ENCODE assay signal across 10 mouse cellular contexts in genomic region chr5:126201535-126201934, GRCm38 (mm10).
A peak's percentile ranks its signal among the peaks of the same experiment; 100 is the strongest.
DNase-seq lines count a peak whose midpoint lies in the region; ATAC-seq and TF ChIP-seq lines count a peak whose summit lies in the region.
"Had no signal": no experiment of that assay in that cellular context is flagged by ENCODE, and none has a peak within 500 bp of the region (broad histone marks: within the 10 kb centered on the region; RNA-seq: fewer than 3 reads in every experiment).

No protein-coding gene starts in this region.

- DNase-seq in kidney, postnatal 0 days (ENCODE audit: low spot score) = peak; percentile 40
- DNase-seq in ES-E14 (ENCODE audit: low read depth, low spot score) = peak; percentile 51
- peak; percentile 45 for DNase-seq in brain, adult 2 months (ENCODE audit: low read depth, low spot score)
- DNase-seq in limb, embryonic 10.5 days (ENCODE audit: low spot score) = peak; percentile 30
- no peak for DNase-seq in lung, postnatal 36 days
- no peak for DNase-seq in lung, adult 18-20 months
- DNase-seq: kidney, postnatal 10 days had no signal

- WGBS in kidney, postnatal 0 days = 21% methylated on average over 4 of the region's 4 CpGs
- WGBS in kidney, embryonic 16.5 days = 28% methylated on average over 4 of the region's 4 CpGs
- 35% methylated on average over 4 of the region's 4 CpGs for whole genome bisulfite sequencing in limb, embryonic 10.5 days

- no peaks in the 10 kb centered on the region for H3K27me3 ChIP-seq in kidney, postnatal 0 days (ENCODE audit: insufficient read depth, low read length)
- H3K27me3 ChIP-seq in kidney, embryonic 16.5 days (ENCODE audit: insufficient read depth, low read length) = no peaks in the 10 kb centered on the region
- H3K27me3 ChIP-seq in limb, embryonic 10.5 days (ENCODE audit: low read depth, poor library complexity, severe bottlenecking) = no peaks in the 10 kb centered on the region
- H3K27me3 ChIP-seq: embryonic facial prominence, embryonic 13.5 days; limb, embryonic 15.5 days had no signal

- no peak overlapping the region for H3K9ac ChIP-seq in kidney, postnatal 0 days (ENCODE audit: low read depth, low read length)
- no peak overlapping the region for H3K9ac ChIP-seq in kidney, embryonic 16.5 days (replicated peaks; ENCODE audit: low read length)
- no peak overlapping the region for H3K9ac ChIP-seq in ES-E14 (ENCODE audit: insufficient read depth, low read depth, low read length, poor library complexity, severe bottlenecking)
- H3K9ac ChIP-seq: embryonic facial prominence, embryonic 13.5 days; limb, embryonic 15.5 days had no signal

- no peak overlapping the region for H3K27ac ChIP-seq in kidney, postnatal 0 days
- H3K27ac ChIP-seq in kidney, embryonic 16.5 days (ENCODE audit: low read length) = no peak overlapping the region
- no peak overlapping the region for H3K27ac ChIP-seq in ES-E14 (ENCODE audit: insufficient read depth, low read depth, low read length, poor library complexity, severe bottlenecking)
- H3K27ac ChIP-seq in limb, embryonic 10.5 days = no peak overlapping the region
- H3K27ac ChIP-seq: embryonic facial prominence, embryonic 13.5 days; limb, embryonic 15.5 days had no signal

- H3K4me1 ChIP-seq in kidney, postnatal 0 days (replicated peaks; ENCODE audit: insufficient read depth, low read length) = no peaks in the 10 kb centered on the region
- no peaks in the 10 kb centered on the region for H3K4me1 ChIP-seq in kidney, embryonic 16.5 days (ENCODE audit: insufficient read depth, low read length)
- H3K4me1 ChIP-seq in ES-E14 (ENCODE audit: control insufficient read depth in 2 of 2, insufficient read depth in 2 of 2, low read length in 2 of 2, poor library complexity in 1 of 2) = no peaks in the 10 kb centered on the region
- H3K4me1 ChIP-seq in limb, embryonic 10.5 days = no peaks in the 10 kb centered on the region
- H3K4me1 ChIP-seq: embryonic facial prominence, embryonic 13.5 days; limb, embryonic 15.5 days had no signal

- no peaks in the 10 kb centered on the region for H3K36me3 ChIP-seq in kidney, postnatal 0 days (ENCODE audit: insufficient read depth, low read length)
- H3K36me3 ChIP-seq in kidney, embryonic 16.5 days (ENCODE audit: insufficient read depth, low read length) = no peaks in the 10 kb centered on the region
- no peaks in the 10 kb centered on the region for H3K36me3 ChIP-seq in ES-E14 (ENCODE audit: control insufficient read depth, insufficient read depth, low read length, poor library complexity, severe bottlenecking)
- no peaks in the 10 kb centered on the region for H3K36me3 ChIP-seq in limb, embryonic 10.5 days
- H3K36me3 ChIP-seq: embryonic facial prominence, embryonic 13.5 days; limb, embryonic 15.5 days had no signal

- H3K4me3 ChIP-seq in kidney, postnatal 0 days (replicated peaks; ENCODE audit: low read depth, low read length) = no peak overlapping the region
- no peak overlapping the region for H3K4me3 ChIP-seq in kidney, embryonic 16.5 days (ENCODE audit: low read length)
- H3K4me3 ChIP-seq in ES-E14 (ENCODE audit: insufficient read depth in 1 of 2, low read depth in 1 of 2, low read length in 2 of 2, poor library complexity in 1 of 2, severe bottlenecking in 1 of 2) = no peak overlapping the region
- no peak overlapping the region for H3K4me3 ChIP-seq in limb, embryonic 10.5 days
- H3K4me3 ChIP-seq: embryonic facial prominence, embryonic 13.5 days; limb, embryonic 15.5 days had no signal

- no peak overlapping the region for H3K4me2 ChIP-seq in kidney, postnatal 0 days (ENCODE audit: low read length)
- no peak overlapping the region for H3K4me2 ChIP-seq in kidney, embryonic 16.5 days (replicated peaks; ENCODE audit: low read depth, low read length)
- H3K4me2 ChIP-seq: embryonic facial prominence, embryonic 13.5 days; limb, embryonic 15.5 days had no signal

- TF ChIP-seq CTCF in kidney, postnatal 0 days (IDR thresholded peaks at IDR 0.05; ENCODE audit: low read depth) = peak; percentile 59

- no peaks in the 10 kb centered on the region for H3K9me3 ChIP-seq in kidney, postnatal 0 days (replicated peaks; ENCODE audit: low read length)
- no peaks in the 10 kb centered on the region for H3K9me3 ChIP-seq in kidney, embryonic 16.5 days (ENCODE audit: low read length)
- H3K9me3 ChIP-seq in ES-E14 (ENCODE audit: control insufficient read depth, insufficient read depth, low read depth, low read length) = no peaks in the 10 kb centered on the region
- no peaks in the 10 kb centered on the region for H3K9me3 ChIP-seq in limb, embryonic 10.5 days (replicated peaks)
- H3K9me3 ChIP-seq: embryonic facial prominence, embryonic 13.5 days; limb, embryonic 15.5 days had no signal

- in situ Hi-C loops in ES-E14 (cut with MboI; ENCODE audit: low sequenced_read_pairs in 2 of 2, unreplicated experiment in 2 of 2) = no loop called here

- no peak for ATAC-seq in kidney, postnatal 0 days (replicated peaks; ENCODE audit: low FRiP score, low read depth)
- no peak for ATAC-seq in kidney, embryonic 16.5 days (ENCODE audit: low FRiP score, low TSS enrichment)

TF ChIP-seq in ES-E14, 5 proteins besides CTCF, POLR2A, EP300 and RAD21:
- TF ChIP-seq HCFC1 (IDR thresholded peaks at IDR 0.05; ENCODE audit: borderline replicate concordance, insufficient read depth, low read length) (no peak), ZC3H11A (IDR thresholded peaks at IDR 0.05; ENCODE audit: borderline replicate concordance, low read depth, low read length) (0 out of 2 replicates have a peak, but pooled peaks have one; percentile 12), ZNF384 (IDR thresholded peaks at IDR 0.05; ENCODE audit: low read depth, low read length) (peak; percentile 32; the same call in 1 of the 2 replicates), CHD2 (IDR thresholded peaks at IDR 0.05; ENCODE audit: low read depth, low read length) (no peak), MAFK (IDR thresholded peaks at IDR 0.05; ENCODE audit: insufficient read depth, low read depth, low read length) (no peak)

Comparison
In these comparisons a context has a peak if more than half of its experiments do, and no peak if none do; other contexts are left out.
1. DNase-seq: peak in kidney, postnatal 0 days (single experiment), ES-E14 (single experiment), brain, adult 2 months (single experiment) and limb, embryonic 10.5 days (single experiment); none in lung, postnatal 36 days (single experiment) and lung, adult 18-20 months (0 of 2).